8 mouse cellular contexts compared by ENCODE assay signal in genomic region chr13:73330844-73331501, GRCm38 (mm10). TPM values are rescaled to one million over a fixed set of nuclear protein-coding genes. Genes with fewer than 3 reads are reported as not detected.
DNase-seq lines count a peak whose midpoint lies in the region; ATAC-seq and TF ChIP-seq lines count a peak whose summit lies in the region.

No protein-coding gene starts in this region.

- peaks cover 20% of the 10 kb centered on the region for H3K4me1 ChIP-seq in G1E (ENCODE audit: insufficient read depth, low read depth, low read length)
- peaks cover 14% of the 10 kb centered on the region for H3K4me1 ChIP-seq in forebrain, postnatal 0 days (ENCODE audit: insufficient read depth)
- H3K4me1 ChIP-seq in lung, embryonic 16.5 days (replicated peaks; ENCODE audit: control insufficient read depth, insufficient read depth, low read length), result peaks cover 21% of the 10 kb centered on the region

- peak overlapping the region; percentile 83 for H3K4me3 ChIP-seq in G1E (ENCODE audit: low read depth, low read length)
- peak overlapping the region; percentile 68 for H3K4me3 ChIP-seq in forebrain, postnatal 0 days (ENCODE audit: low read depth, low read length)
- peak overlapping the region; percentile 87 for H3K4me3 ChIP-seq in lung, embryonic 16.5 days (ENCODE audit: low read length)

- H3K9ac ChIP-seq in forebrain, postnatal 0 days, result peak overlapping the region; percentile 76
- H3K9ac ChIP-seq in lung, embryonic 16.5 days (ENCODE audit: low read length), result peak overlapping the region; percentile 93

- no peaks in the 10 kb centered on the region for H3K27me3 ChIP-seq in G1E (ENCODE audit: insufficient read depth, low read length)
- no peaks in the 10 kb centered on the region for H3K27me3 ChIP-seq in forebrain, postnatal 0 days (ENCODE audit: insufficient read depth, low read length)
- no peaks in the 10 kb centered on the region for H3K27me3 ChIP-seq in lung, embryonic 16.5 days (ENCODE audit: control insufficient read depth, insufficient read depth, low read depth, low read length)

- DNase-seq in G1E (ENCODE audit: low spot score), result peak; percentile 45
- DNase-seq in cerebellum, adult 18-20 months, result peak; percentile 89 to 91
- DNase-seq in forebrain, postnatal 0 days, result peak; percentile 95
- peak; percentile 92 for DNase-seq in heart, postnatal 4 days
- DNase-seq in layer of hippocampus, adult 9-10 months (ENCODE audit: low spot score), result peak; percentile 77
- DNase-seq in ovary, postnatal 10 days (ENCODE audit: low spot score), result peak; percentile 78
- peak; percentile 82 to 88 for DNase-seq in thymus, postnatal 10 days (ENCODE audit: low spot score in 2 of 2)

- peaks cover 22% of the 10 kb centered on the region for H3K9me3 ChIP-seq in G1E (replicated peaks)
- no peaks in the 10 kb centered on the region for H3K9me3 ChIP-seq in forebrain, postnatal 0 days (ENCODE audit: low read length)
- H3K9me3 ChIP-seq in lung, embryonic 16.5 days (ENCODE audit: control insufficient read depth, low read length), result no peaks in the 10 kb centered on the region

- ATAC-seq in G1E (ENCODE audit: extremely low read depth, insufficient number of reproducible peaks, low FRiP score, poor library complexity, severe bottlenecking), result peak; percentile 47; the same call in 1 of the 2 replicates
- peak; percentile 93 for ATAC-seq in forebrain, postnatal 0 days
- peak; percentile 87 for ATAC-seq in lung, embryonic 16.5 days (ENCODE audit: low read depth)

- peaks cover 25% of the 10 kb centered on the region for H3K36me3 ChIP-seq in G1E (replicated peaks)
- H3K36me3 ChIP-seq in forebrain, postnatal 0 days (ENCODE audit: insufficient read depth), result 0 out of 2 replicates have a peak, but pooled peaks cover 2% of the 10 kb centered on the region
- peaks cover 2% of the 10 kb centered on the region; the same call in 1 of the 2 replicates for H3K36me3 ChIP-seq in lung, embryonic 16.5 days (ENCODE audit: control insufficient read depth, insufficient read depth, low read length)

- no peak for TF ChIP-seq CTCF in G1E (IDR thresholded peaks at IDR 0.05; ENCODE audit: low read depth, low read length)
- TF ChIP-seq CTCF in forebrain, postnatal 0 days (IDR thresholded peaks at IDR 0.05; ENCODE audit: low read depth), result no peak

- peak overlapping the region; percentile 80 for H3K27ac ChIP-seq in forebrain, postnatal 0 days (ENCODE audit: low read depth, low read length)
- H3K27ac ChIP-seq in lung, embryonic 16.5 days (ENCODE audit: low read length), result peak overlapping the region; percentile 72

- 1% methylated on average over 42 of the region's 42 CpGs for WGBS in forebrain, postnatal 0 days
- under 1% methylated on average over 42 of the region's 42 CpGs for WGBS in lung, embryonic 16.5 days

- H3K4me2 ChIP-seq in forebrain, postnatal 0 days (ENCODE audit: low read depth), result peak overlapping the region; percentile 87
- peak overlapping the region; percentile 93 for H3K4me2 ChIP-seq in lung, embryonic 16.5 days (ENCODE audit: low read depth, low read length)

RNA-seq across cellular contexts. Expression of gene Ndufs6, which starts 2.6 kb away (rescaled TPM):
- 36.3 and 52.3 TPM in 2 replicates for total RNA-seq in G1E (2014; fragmentation: Nextera tagmentation)
- 41.8 and 45.9 TPM in 2 replicates for total RNA-seq in G1E (2017)
- 88.3 and 134 TPM in 2 replicates for polyA plus RNA-seq in G1E (2012)
- total RNA-seq in forebrain, postnatal 0 days (2014; rRNA removed), result 117 and 128 TPM in 2 replicates
- 423 and 557 TPM in 2 replicates for polyA plus RNA-seq in forebrain, postnatal 0 days (2015; fragmentation: Nextera tagmentation; extraction: Ambion mirVana)
- total RNA-seq in heart, postnatal 4 days (2021), result 100 to 1,000 TPM; 659 to 710 TPM
- polyA plus RNA-seq in lung, embryonic 16.5 days (2015; fragmentation: Nextera tagmentation; extraction: Ambion mirVana), result 403 and 405 TPM in 2 replicates

RNA-seq across cellular contexts. Expression of gene Mrpl36, which starts 2.7 kb away (rescaled TPM):
- total RNA-seq in G1E (2014; fragmentation: Nextera tagmentation) (56.7 and 58.3 TPM in 2 replicates), G1E (2017) (37.3 and 44.0 TPM in 2 replicates)
- 29.4 and 30.5 TPM in 2 replicates for polyA plus RNA-seq in G1E (2012)
- total RNA-seq in forebrain, postnatal 0 days (2014; rRNA removed), result 48.3 and 62.6 TPM in 2 replicates
- 74.3 and 84.6 TPM in 2 replicates for polyA plus RNA-seq in forebrain, postnatal 0 days (2015; fragmentation: Nextera tagmentation; extraction: Ambion mirVana)
- 10 to 100 TPM; 41.6 to 43.9 TPM for total RNA-seq in heart, postnatal 4 days (2021)
- 122 and 124 TPM in 2 replicates for polyA plus RNA-seq in lung, embryonic 16.5 days (2015; fragmentation: Nextera tagmentation; extraction: Ambion mirVana)

Comparison
In these comparisons a context has a peak if more than half of its experiments do, and no peak if none do; other contexts are left out.
1. Peak in every context shown above with its lines: DNase-seq, ATAC-seq, H3K4me3 ChIP-seq and H3K27ac ChIP-seq.
2. DNase-seq: peak in every context shown above with its lines; median percentile 95 in forebrain, postnatal 0 days; 92 in heart, postnatal 4 days; 90 in cerebellum, adult 18-20 months; 85 in thymus, postnatal 10 days; 78 in ovary, postnatal 10 days; 77 in layer of hippocampus, adult 9-10 months; 45 in G1E.